Mouse (Mus musculus): ENCODE results near the gene Lyg1.

- TF ChIP-seq POLR2A (IDR thresholded peaks at IDR 0.05; ENCODE audit: insufficient read depth, low read depth, low read length) (no peak), CTCF (IDR thresholded peaks at IDR 0.05) (no peak), EP300 (IDR thresholded peaks at IDR 0.05; ENCODE audit: insufficient read depth, low read depth, low read length) (no peak)
These were observed 19.7 kb upstream of the Lyg1 start for GRCm38 (mm10) chr1:37977303-37977702.

All from heart, adult 2 months (tissue).